Mouse (Mus musculus) embryonic facial prominence, embryonic 11.5 days (tissue): Measurements from ENCODE around the gene Gadl1. TPM values are rescaled to one million over a fixed set of nuclear protein-coding genes. Genes with fewer than 3 reads are reported as not detected.
A peak's percentile ranks its signal among the peaks of the same experiment; 100 is the strongest.

Experiments
- ATAC-seq: fragments of 200-750 bp; cut with Nextera tagmentation; replicated peaks from 2 replicates; pipeline ENCODE4 v1.8.0; 2017; ENCODE audit warnings: low read depth; ENCODE audit not compliant: insufficient number of reproducible peaks, low FRiP score, low TSS enrichment
- DNase-seq: peaks from one replicate; pipeline ENCODE4 v3.0.0-alpha.2; 2015; ENCODE audit warnings: low spot score
- H3K27ac ChIP-seq: fragments of 300-500 bp; sonication (generic); replicated peaks from 2 replicates; pipeline ENCODE4 v1.5.1; 2014; ENCODE audit warnings: mild to moderate bottlenecking, low read depth, low read length, control low read depth
- H3K27me3 ChIP-seq: fragments of 300-500 bp; sonication (generic); 2 replicates; pipeline ENCODE4 v1.6.1; 2014; ENCODE audit warnings: mild to moderate bottlenecking, low read length, moderate library complexity, mixed read lengths; ENCODE audit not compliant: control insufficient read depth, insufficient read depth
- H3K36me3 ChIP-seq: fragments of 300-500 bp; sonication (generic); replicated peaks from 2 replicates; pipeline ENCODE4 v1.6.1; 2014; ENCODE audit warnings: low read depth, mild to moderate bottlenecking, low read length, moderate library complexity, mixed read lengths; ENCODE audit not compliant: control insufficient read depth, insufficient read depth
- H3K4me1 ChIP-seq: fragments of 300-500 bp; sonication (generic); 2 replicates; pipeline ENCODE4 v1.6.1; 2014; ENCODE audit warnings: low read length, mixed read lengths; ENCODE audit not compliant: control insufficient read depth, insufficient read depth
- H3K4me2 ChIP-seq: fragments of 300-500 bp; sonication (generic); 2 replicates; pipeline ENCODE4 v1.6.1; 2014; ENCODE audit warnings: low read depth, mild to moderate bottlenecking, control low read depth, low read length, moderate library complexity
- H3K4me3 ChIP-seq: fragments of 300-500 bp; sonication (generic); 2 replicates; pipeline ENCODE4 v1.5.1; 2014; ENCODE audit warnings: low read depth, low read length, control low read depth
- H3K9ac ChIP-seq: fragments of 300-500 bp; sonication (generic); replicated peaks from 2 replicates; pipeline ENCODE4 v1.6.1; 2014; ENCODE audit warnings: mild to moderate bottlenecking, control low read depth, low read length
- H3K9me3 ChIP-seq: fragments of 300-500 bp; sonication (generic); replicated peaks from 2 replicates; pipeline ENCODE4 v1.6.1; 2016; ENCODE audit warnings: mild to moderate bottlenecking, low read length, inconsistent platforms, mixed read lengths; ENCODE audit not compliant: control insufficient read depth
- WGBS: fragments of 180-500 bp; shearing (Covaris S2); extraction: QIAGEN DNeasy Blood & Tissue Kit; methylation state at CpG from one replicate; pipeline ENCODE4 v1.1.7; 2014; 5-methylcytosine and 5-hydroxymethylcytosine counted together
- polyA plus RNA-seq: library from polyadenylated mRNA; unstranded; fragments of >200 nt; fragmentation: Nextera tagmentation; extraction: Ambion mirVana; gene quantifications from 2 replicates; pipeline ENCODE4 v1.2.1, GENCODE M21; 2014

Gene Gadl1
- polyA plus RNA-seq, 1 experiment from 2014 or later, result 0.74 TPM

DNA sequence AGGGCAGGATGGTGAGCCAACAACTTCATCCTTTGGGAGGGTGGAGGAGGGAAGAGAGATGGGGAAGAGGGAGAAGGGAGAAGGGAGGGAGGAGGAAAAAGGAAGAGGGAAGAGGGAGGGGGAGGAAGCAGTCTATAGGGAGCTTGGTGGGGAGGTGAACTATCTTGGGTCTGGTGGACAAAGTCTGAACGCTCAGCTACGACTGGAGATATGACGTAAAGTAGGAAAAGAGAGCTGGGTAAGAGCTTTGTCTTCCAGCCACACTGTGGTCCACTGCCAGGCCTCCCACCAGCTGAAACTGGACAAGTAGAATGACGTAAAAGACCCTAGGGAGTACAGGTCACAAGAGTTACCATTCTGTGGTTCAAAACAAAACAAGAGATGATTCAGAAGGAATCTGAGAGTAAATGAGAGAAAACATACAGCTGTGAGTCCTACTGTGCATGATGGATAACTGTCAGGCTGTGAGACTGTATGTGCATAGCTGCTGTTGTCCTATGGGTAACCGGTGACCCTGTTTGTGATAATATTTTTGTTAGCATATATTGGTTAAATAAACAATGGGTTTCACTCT is 26.5 kb upstream of the Gadl1 start:
- no peak overlapping the region for H3K4me2 ChIP-seq
- 79% methylated on average over 5 of the region's 5 CpGs for WGBS
- no peaks in the 10 kb centered on the region for H3K4me1 ChIP-seq
- ATAC-seq, result no peak
- H3K36me3 ChIP-seq, result no peaks in the 10 kb centered on the region
- DNase-seq, result no peak
- H3K27me3 ChIP-seq, result no peaks in the 10 kb centered on the region
- H3K4me3 ChIP-seq, result no peak overlapping the region
- no peaks in the 10 kb centered on the region for H3K9me3 ChIP-seq
- no peak overlapping the region for H3K27ac ChIP-seq
- no peak overlapping the region for H3K9ac ChIP-seq

- no peak for DNase-seq
- WGBS, result 86% methylated on average over 5 of the region's 5 CpGs
- no peak for ATAC-seq
- no peak overlapping the region for H3K4me2 ChIP-seq
- H3K9me3 ChIP-seq, result no peaks in the 10 kb centered on the region
- H3K27me3 ChIP-seq, result no peaks in the 10 kb centered on the region
- H3K4me1 ChIP-seq, result no peaks in the 10 kb centered on the region
- no peak overlapping the region for H3K4me3 ChIP-seq
- H3K9ac ChIP-seq, result no peak overlapping the region
- H3K36me3 ChIP-seq, result no peaks in the 10 kb centered on the region
- no peak overlapping the region for H3K27ac ChIP-seq
These were observed 25.8 kb upstream of the Gadl1 start for GRCm38 (mm10) chr9:115883413-115883812.

- no peaks in the 10 kb centered on the region for H3K36me3 ChIP-seq
- H3K4me1 ChIP-seq, result no peaks in the 10 kb centered on the region
- no peak overlapping the region for H3K9ac ChIP-seq
- 87% methylated on average over 5 of the region's 5 CpGs for WGBS
- H3K4me3 ChIP-seq, result no peak overlapping the region
- H3K27ac ChIP-seq, result no peak overlapping the region
- no peak for ATAC-seq
- no peaks in the 10 kb centered on the region for H3K9me3 ChIP-seq
- DNase-seq, result no peak
- no peaks in the 10 kb centered on the region for H3K27me3 ChIP-seq
- H3K4me2 ChIP-seq, result no peak overlapping the region
These were observed 21.7 kb upstream of the Gadl1 start for GRCm38 (mm10) chr9:115887571-115887970.

- no peak for ATAC-seq
- 75% methylated on average over 4 of the region's 4 CpGs for WGBS
- DNase-seq, result peak; percentile 20
- Histone ChIP-seq H3K36me3 (no peaks in the 10 kb centered on the region), H3K27me3 (no peaks in the 10 kb centered on the region), H3K9me3 (no peaks in the 10 kb centered on the region), H3K9ac (no peak overlapping the region), H3K27ac (no peak overlapping the region), H3K4me2 (no peak overlapping the region), H3K4me3 (no peak overlapping the region), H3K4me1 (no peaks in the 10 kb centered on the region)
These were observed 16.1 kb upstream of the Gadl1 start for GRCm38 (mm10) chr9:115893131-115893530.

DNA sequence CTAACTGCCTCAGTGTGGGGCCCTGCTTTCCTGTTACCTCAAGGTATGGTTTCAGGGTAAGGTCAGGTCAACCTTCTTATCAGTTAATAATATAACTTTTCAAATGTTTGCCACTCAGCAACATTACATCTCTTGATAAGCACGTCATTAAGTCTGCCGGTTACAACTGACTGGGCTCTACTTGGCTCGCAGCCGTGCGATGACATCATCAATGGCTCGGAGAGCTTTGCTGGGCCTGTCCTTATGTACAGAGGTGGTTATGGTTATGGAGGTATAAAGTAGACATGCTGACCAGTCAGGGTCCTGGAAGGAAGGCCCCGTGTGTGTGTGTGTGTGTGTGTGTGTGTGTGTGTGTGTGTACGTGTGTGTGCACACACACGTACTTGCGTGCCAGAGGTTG is 15.3 kb upstream of the Gadl1 start:
- Histone ChIP-seq H3K4me3 (no peak overlapping the region), H3K4me2 (no peak overlapping the region), H3K27ac (no peak overlapping the region), H3K27me3 (no peaks in the 10 kb centered on the region), H3K9me3 (no peaks in the 10 kb centered on the region), H3K36me3 (no peaks in the 10 kb centered on the region), H3K4me1 (no peaks in the 10 kb centered on the region), H3K9ac (no peak overlapping the region)
- DNase-seq (no peak), ATAC-seq (no peak)
- 91% methylated on average over 10 of the region's 10 CpGs for WGBS

- no peaks in the 10 kb centered on the region for H3K36me3 ChIP-seq
- 8% methylated on average over 15 of the region's 15 CpGs for WGBS
- no peaks in the 10 kb centered on the region for H3K9me3 ChIP-seq
- no peaks in the 10 kb centered on the region for H3K27me3 ChIP-seq
- peaks cover 4% of the 10 kb centered on the region for H3K4me1 ChIP-seq
- H3K9ac ChIP-seq, result no peak overlapping the region
- DNase-seq (no peak), ATAC-seq (no peak)
- H3K4me2 ChIP-seq, result no peak overlapping the region
- H3K4me3 ChIP-seq, result no peak overlapping the region
- H3K27ac ChIP-seq, result no peak overlapping the region
These were observed 930 bp upstream of the Gadl1 start for GRCm38 (mm10) chr9:115908325-115908724.

GRCm38 (mm10) chr9:115914006-115914405 is 4.8 kb downstream of the Gadl1 start:
- Histone ChIP-seq H3K9ac (no peak overlapping the region), H3K27me3 (no peaks in the 10 kb centered on the region), H3K9me3 (no peaks in the 10 kb centered on the region), H3K27ac (no peak overlapping the region), H3K4me2 (no peak overlapping the region), H3K4me3 (no peak overlapping the region), H3K4me1 (no peaks in the 10 kb centered on the region), H3K36me3 (no peaks in the 10 kb centered on the region)
- DNase-seq (no peak), ATAC-seq (no peak)
- WGBS, result 62% methylated on average over 7 of the region's 7 CpGs

- WGBS, result 80% methylated on average over 14 of the region's 14 CpGs
- no peaks in the 10 kb centered on the region for H3K36me3 ChIP-seq
- H3K27me3 ChIP-seq, result no peaks in the 10 kb centered on the region
These were observed 6.5 kb downstream of the Gadl1 start for GRCm38 (mm10) chr9:115915586-115916270.

More at GRCm38 (mm10) chr9:115915586-115916270, 6.5 kb downstream of the Gadl1 start:
- Histone ChIP-seq H3K4me2 (no peak overlapping the region), H3K9ac (no peak overlapping the region), H3K4me3 (no peak overlapping the region), H3K4me1 (no peaks in the 10 kb centered on the region), H3K27ac (no peak overlapping the region), H3K9me3 (no peaks in the 10 kb centered on the region)
- DNase-seq, result no peak
- no peak for ATAC-seq
